Mouse (Mus musculus) heart, adult 2 months (tissue): Measurements from ENCODE around the gene Ssh1.

Source experiments
- CTCF ChIP-seq: fragments of 200-600 bp; IDR thresholded peaks from 2 replicates; pipeline ENCODE4 v1.8.1; 2022; ENCODE audit warnings: antibody characterized with exemption, mild to moderate bottlenecking, moderate library complexity
- POLR2A ChIP-seq: fragments of 200-500 bp; IDR thresholded peaks from 2 replicates; pipeline ENCODE4 v1.6.1; 2011; ENCODE audit warnings: mild to moderate bottlenecking, low read depth, low read length, control low read depth; ENCODE audit not compliant: insufficient read depth

GRCm38 (mm10) chr5:113889181-113889906 is 104.3 kb downstream of the Ssh1 start:
- TF ChIP-seq CTCF (no peak), POLR2A (no peak)
